Mouse (Mus musculus): Measurements from ENCODE around the gene Pomgnt1.

Pomgnt1 gene

DNA sequence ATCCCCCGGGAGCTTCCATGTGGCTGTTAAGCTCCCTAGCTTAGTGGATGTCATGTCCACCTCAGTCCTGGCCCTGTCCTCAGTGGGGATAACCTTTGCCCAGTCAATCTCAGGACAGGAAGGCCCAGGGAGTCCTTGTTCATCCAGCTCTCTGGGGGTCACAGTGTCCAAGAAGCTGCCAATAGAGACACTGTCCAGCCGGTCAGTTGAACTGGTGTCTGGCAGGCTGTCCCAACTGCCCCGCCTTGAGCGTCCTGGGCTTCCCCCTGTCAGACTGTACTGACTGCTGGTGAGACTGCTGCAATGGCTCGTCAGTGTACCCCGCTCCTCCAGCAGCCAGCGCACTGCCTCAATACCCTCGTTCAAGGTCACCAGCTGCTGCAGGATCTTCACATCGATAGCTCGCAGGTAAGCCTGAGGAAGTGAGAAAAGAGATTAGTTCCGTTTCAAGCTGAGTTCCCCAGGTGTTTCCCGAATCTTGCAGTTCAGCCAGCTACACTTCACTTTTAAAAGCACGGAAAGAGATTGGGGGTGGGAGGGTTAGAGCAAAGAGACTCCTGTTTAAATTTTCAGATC lies 13.9 kb downstream of the Pomgnt1 start:
- no peak for DNase-seq (ENCODE audit: low spot score in 2 of 2)

- DNase-seq (ENCODE audit: low spot score in 2 of 2), result peak in 1 of 2 experiments; percentile 51
These were observed 17.3 kb downstream of the Pomgnt1 start for GRCm38 (mm10) chr4:116140801-116141574.

DNA sequence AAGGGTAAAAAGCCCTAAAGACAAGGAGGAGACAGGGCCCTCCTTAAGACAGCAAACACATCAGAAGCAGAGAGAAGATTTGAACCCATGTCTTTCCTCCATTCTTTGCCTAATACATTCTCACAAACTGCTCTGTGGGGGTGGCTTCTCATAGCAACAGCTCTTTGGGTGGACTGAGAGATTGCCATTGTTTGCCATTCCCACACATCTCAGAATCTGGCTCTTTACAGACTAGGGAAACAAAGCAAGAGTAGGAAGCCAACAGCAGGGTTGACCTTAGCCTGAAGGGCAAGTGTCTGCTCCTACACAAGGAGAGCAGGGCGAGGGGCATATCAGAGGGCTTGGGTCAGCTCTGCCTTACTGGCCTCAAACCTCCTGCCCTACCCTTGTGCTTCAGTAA lies 18.1 kb downstream of the Pomgnt1 start:
- DNase-seq (ENCODE audit: low spot score in 2 of 2), result no peak

GRCm38 (mm10) chr4:116142269-116142668 lies 18.6 kb downstream of the Pomgnt1 start:
- no peak for DNase-seq (ENCODE audit: low spot score in 2 of 2)

GRCm38 (mm10) chr4:116143317-116143811 lies 19.7 kb downstream of the Pomgnt1 start:
- no peak for DNase-seq (ENCODE audit: low spot score in 2 of 2)

DNA sequence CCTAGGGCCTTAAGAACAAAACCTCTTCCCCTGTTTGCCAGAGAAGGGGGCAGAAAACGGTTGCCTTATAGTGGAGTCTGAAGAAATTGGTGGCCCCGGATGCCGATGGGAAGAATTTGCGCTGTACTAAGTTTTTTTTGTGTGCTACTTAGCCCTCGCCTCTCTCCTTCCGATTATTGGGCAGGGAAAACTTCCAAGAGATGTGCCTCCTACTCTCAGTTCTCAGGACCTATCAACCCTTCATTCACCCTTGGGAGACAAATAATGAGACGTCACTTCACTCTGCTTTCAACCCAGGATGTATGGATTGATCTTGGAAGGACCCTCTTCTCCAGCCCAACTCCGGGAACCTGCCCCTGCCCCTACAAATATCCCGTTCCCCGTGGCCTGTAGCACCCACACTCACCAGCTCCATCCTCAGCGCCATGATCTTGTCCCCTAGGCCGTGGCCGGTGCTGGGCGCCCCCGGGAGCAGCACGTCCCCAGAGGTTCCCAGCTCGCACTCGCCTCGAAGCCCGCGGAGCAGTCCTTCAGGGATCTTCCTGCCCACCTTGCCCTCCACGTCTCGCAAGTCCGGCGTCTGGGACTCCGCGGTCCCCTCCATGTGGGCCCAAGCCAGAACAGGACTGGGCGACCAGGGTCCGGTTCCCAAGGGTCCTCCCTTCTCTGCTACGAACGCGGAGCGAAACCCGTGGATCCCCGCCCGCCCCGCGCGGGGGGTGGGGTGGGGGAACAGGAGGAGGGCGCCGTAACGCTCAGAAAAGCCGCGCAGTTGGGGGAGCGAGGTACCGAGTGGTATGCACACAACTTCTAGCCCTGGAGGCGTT lies 20.5 kb downstream of the Pomgnt1 start:
- DNase-seq (ENCODE audit: low spot score in 2 of 2), result peak; percentile 67 to 69

GRCm38 (mm10) chr4:116149812-116150155 lies 26.1 kb downstream of the Pomgnt1 start:
- peak in 1 of 2 experiments; percentile 34 for DNase-seq (ENCODE audit: low spot score in 2 of 2)

- DNase-seq (ENCODE audit: low spot score in 2 of 2), result peak in 1 of 2 experiments; percentile 30
These were observed 26.7 kb downstream of the Pomgnt1 start for GRCm38 (mm10) chr4:116150156-116150861.

- DNase-seq (ENCODE audit: low spot score in 2 of 2), result no peak
These were observed 27.2 kb downstream of the Pomgnt1 start for GRCm38 (mm10) chr4:116150862-116151221.

- no peak for DNase-seq (ENCODE audit: low spot score in 2 of 2)
These were observed 27.6 kb downstream of the Pomgnt1 start, which contains the start of gene Lurap1 for GRCm38 (mm10) chr4:116151238-116151637. TSS of gene Lurap1 (minus strand) at chr4:116151338.

GRCm38 (mm10) chr4:116152702-116153101 lies 29.1 kb downstream of the Pomgnt1 start:
- no peak for DNase-seq (ENCODE audit: low spot score in 2 of 2)

GRCm38 (mm10) chr4:116157882-116158281 lies 34.2 kb downstream of the Pomgnt1 start:
- no peak for DNase-seq (ENCODE audit: low spot score in 2 of 2)

DNA sequence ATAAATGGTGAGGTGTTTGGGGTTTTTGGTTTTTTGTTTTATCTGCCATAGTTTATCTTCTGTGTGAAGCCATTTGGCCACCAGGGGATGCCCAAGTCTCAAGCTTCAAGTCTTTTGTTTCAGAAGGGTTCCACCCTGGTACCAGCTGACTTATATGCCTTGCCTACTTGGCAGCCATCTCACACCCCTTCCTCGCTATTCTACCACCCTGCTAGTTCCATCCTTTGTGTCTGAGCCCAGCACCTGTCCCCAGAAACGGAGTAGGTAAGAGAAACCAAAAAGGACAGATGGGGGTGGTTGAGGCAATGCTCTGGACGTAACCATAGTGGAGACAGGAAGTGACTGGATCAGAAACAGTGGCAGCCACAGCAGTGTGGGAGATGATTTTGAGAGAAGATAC lies 36.3 kb downstream of the Pomgnt1 start:
- DNase-seq (ENCODE audit: low spot score in 2 of 2), result peak in 1 of 2 experiments; percentile 63

GRCm38 (mm10) chr4:116160769-116161168 lies 37.1 kb downstream of the Pomgnt1 start:
- peak; percentile 81 to 90 for DNase-seq (ENCODE audit: low spot score in 2 of 2)

GRCm38 (mm10) chr4:116162142-116162541 lies 38.5 kb downstream of the Pomgnt1 start:
- no peak for DNase-seq (ENCODE audit: low spot score in 2 of 2)

- DNase-seq (ENCODE audit: low spot score in 2 of 2), result no peak
These were observed 41.3 kb downstream of the Pomgnt1 start for GRCm38 (mm10) chr4:116164759-116165554.

GRCm38 (mm10) chr4:116165708-116166407 lies 42.2 kb downstream of the Pomgnt1 start:
- DNase-seq (ENCODE audit: low spot score in 2 of 2), result no peak

- no peak for DNase-seq (ENCODE audit: low spot score in 2 of 2)
These were observed 43.8 kb downstream of the Pomgnt1 start, which contains the start of gene Tspan1 for GRCm38 (mm10) chr4:116167404-116167803. TSS of gene Tspan1 (minus strand) at chr4:116167601.

DNA sequence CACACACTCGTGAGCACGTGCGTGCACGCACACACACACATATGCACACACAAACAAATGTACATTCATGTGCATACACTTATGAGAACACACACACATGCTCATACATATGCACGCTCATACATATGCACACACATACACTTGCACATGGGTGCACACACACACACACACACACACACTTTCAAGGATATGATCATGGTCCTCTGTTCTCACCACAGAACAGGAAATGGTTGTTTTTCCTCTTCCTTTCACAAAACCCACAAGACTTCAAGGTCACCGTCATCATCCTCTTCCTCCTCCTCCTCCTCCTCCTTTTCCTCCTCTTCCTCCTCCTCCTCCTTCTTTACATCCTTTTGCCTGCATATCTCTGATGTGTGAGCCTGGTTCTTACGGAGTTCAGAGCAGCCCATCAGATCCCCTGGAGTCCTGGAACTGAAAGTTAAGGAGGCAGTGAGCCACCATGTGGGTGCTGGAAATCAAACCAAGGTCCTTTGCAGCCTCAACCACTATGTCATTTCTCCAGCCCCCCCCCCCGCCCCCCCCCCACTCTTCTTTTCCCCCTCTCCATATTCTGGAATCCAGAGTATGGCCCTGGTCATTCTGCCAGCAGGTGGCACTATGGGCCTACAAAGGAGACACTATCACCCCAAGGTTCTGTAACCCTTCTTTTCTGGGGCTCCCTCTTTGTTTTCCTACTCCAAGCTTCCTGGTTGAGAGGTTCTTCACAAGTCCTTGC lies 45.1 kb downstream of the Pomgnt1 start:
- DNase-seq (ENCODE audit: low spot score in 2 of 2), result peak; percentile 68 to 79

DNA sequence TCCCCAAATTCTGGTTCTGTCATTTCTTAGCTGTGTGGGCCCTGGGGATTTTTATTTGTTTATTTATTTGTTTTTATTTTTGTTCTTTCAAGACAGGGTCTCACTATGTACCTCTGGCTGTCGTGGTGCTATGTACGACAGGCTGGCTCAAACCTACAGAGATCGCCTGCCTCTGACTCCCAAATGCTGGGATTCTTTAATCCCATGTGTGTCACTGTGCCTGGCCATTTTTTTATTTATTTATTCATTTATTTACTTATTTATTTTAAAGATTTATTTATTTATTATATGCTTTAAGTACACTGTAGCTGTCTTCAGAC lies 45.7 kb downstream of the Pomgnt1 start:
- DNase-seq (ENCODE audit: low spot score in 2 of 2), result no peak
